Mouse (Mus musculus): ENCODE measurements around the gene Ptgds. TPM values are rescaled to one million over a fixed set of nuclear protein-coding genes. Genes with fewer than 3 reads are reported as not detected.

The Ptgds gene
- polyA plus RNA-seq, 1 experiment: not detected

GRCm38 (mm10) chr2:25432326-25433098 is 37.3 kb downstream of the Ptgds start:
- TF ChIP-seq GATA1 (IDR thresholded peaks at IDR 0.05; ENCODE audit: low read length): no peak

- no peak for TF ChIP-seq GATA1 (IDR thresholded peaks at IDR 0.05; ENCODE audit: low read length)
Observed at GRCm38 (mm10) chr2:25431308-25431855, 38.5 kb downstream of the Ptgds start.

GRCm38 (mm10) chr2:25430395-25431233 is 39.2 kb downstream of the Ptgds start:
- TF ChIP-seq GATA1 (IDR thresholded peaks at IDR 0.05; ENCODE audit: low read length): no peak

- no peak for TF ChIP-seq GATA1 (IDR thresholded peaks at IDR 0.05; ENCODE audit: low read length)
Observed at GRCm38 (mm10) chr2:25429435-25430180, 40.2 kb downstream of the Ptgds start.

- no peak for TF ChIP-seq GATA1 (IDR thresholded peaks at IDR 0.05; ENCODE audit: low read length)
Observed at GRCm38 (mm10) chr2:25428442-25429236, 41.2 kb downstream of the Ptgds start, which contains the start of gene Abca2. TSS of gene Abca2 (plus strand) at chr2:25428703.

GRCm38 (mm10) chr2:25427256-25427655 is 42.6 kb downstream of the Ptgds start:
- no peak for TF ChIP-seq GATA1 (IDR thresholded peaks at IDR 0.05; ENCODE audit: low read length)

GRCm38 (mm10) chr2:25426721-25427191 is 43.1 kb downstream of the Ptgds start:
- no peak for TF ChIP-seq GATA1 (IDR thresholded peaks at IDR 0.05; ENCODE audit: low read length)

- TF ChIP-seq GATA1 (IDR thresholded peaks at IDR 0.05; ENCODE audit: low read length): no peak
Observed at GRCm38 (mm10) chr2:25425481-25425880, 44.4 kb downstream of the Ptgds start.

GRCm38 (mm10) chr2:25423626-25424025 is 46.2 kb downstream of the Ptgds start:
- TF ChIP-seq GATA1 (IDR thresholded peaks at IDR 0.05; ENCODE audit: low read length): no peak

- TF ChIP-seq GATA1 (IDR thresholded peaks at IDR 0.05; ENCODE audit: low read length): no peak
Observed at GRCm38 (mm10) chr2:25422587-25423410, 47.0 kb downstream of the Ptgds start, which contains the start of gene Fut7. TSS of gene Fut7 (plus strand) at chr2:25423267.

GRCm38 (mm10) chr2:25421896-25422295 is 48.0 kb downstream of the Ptgds start:
- TF ChIP-seq GATA1 (IDR thresholded peaks at IDR 0.05; ENCODE audit: low read length): no peak

- no peak for TF ChIP-seq GATA1 (IDR thresholded peaks at IDR 0.05; ENCODE audit: low read length)
Observed at GRCm38 (mm10) chr2:25417426-25417825, 52.4 kb downstream of the Ptgds start.

Other genes starting within 250 kb of the Ptgds start
- 462 and 587 TPM in 2 replicates for gene Tubb4b, start 245.3 kb downstream of the Ptgds start, polyA plus RNA-seq (2012)
- gene Slc34a3, start 235.7 kb downstream of the Ptgds start, polyA plus RNA-seq (2012): not detected in 2 replicates
- gene Rnf224, start 233.3 kb downstream of the Ptgds start, polyA plus RNA-seq (2012): 0.04 and 0.10 TPM in 2 replicates
- 23.1 and 29.3 TPM in 2 replicates for gene Rnf208, start 227.8 kb downstream of the Ptgds start, polyA plus RNA-seq (2012)
- gene Cysrt1, start 227.6 kb downstream of the Ptgds start, polyA plus RNA-seq (2012): not detected in 2 replicates
- 0.97 and 2.3 TPM in 2 replicates for gene AL732309.1, start 223.2 kb downstream of the Ptgds start, polyA plus RNA-seq (2012)
- gene Tmem203, start 214.6 kb downstream of the Ptgds start, polyA plus RNA-seq (2012): 11.3 and 16.5 TPM in 2 replicates
- 56.1 and 69.7 TPM in 2 replicates for gene Tprn, start 207.4 kb downstream of the Ptgds start, polyA plus RNA-seq (2012)
- 196 and 198 TPM in 2 replicates for gene Ssna1, start 197.6 kb downstream of the Ptgds start, polyA plus RNA-seq (2012)
- 25.4 and 26.3 TPM in 2 replicates for gene Anapc2, start 197.6 kb downstream of the Ptgds start, polyA plus RNA-seq (2012)
- gene Tmem210, start 181.9 kb downstream of the Ptgds start, polyA plus RNA-seq (2012): not detected in 2 replicates
- not detected in 2 replicates for gene Lrrc26, start 180.1 kb downstream of the Ptgds start, polyA plus RNA-seq (2012)
- 0.09 and 0.18 TPM in 2 replicates for gene Grin1, start 150.9 kb downstream of the Ptgds start, polyA plus RNA-seq (2012)
- gene Man1b1, start 137.7 kb downstream of the Ptgds start, polyA plus RNA-seq (2012): 18.5 and 26.0 TPM in 2 replicates
- 5.0 and 7.6 TPM in 2 replicates for gene Dpp7, start 113.7 kb downstream of the Ptgds start, polyA plus RNA-seq (2012)
- gene Uap1l1, start 104.4 kb downstream of the Ptgds start, polyA plus RNA-seq (2012): 36.3 and 46.3 TPM in 2 replicates
- gene Sapcd2, start 97.7 kb downstream of the Ptgds start, polyA plus RNA-seq (2012): 139 and 187 TPM in 2 replicates
- gene Entpd2, start 74.2 kb downstream of the Ptgds start, polyA plus RNA-seq (2012): not detected in 2 replicates
- gene Npdc1, start 70.7 kb downstream of the Ptgds start, polyA plus RNA-seq (2012): not detected in 2 replicates
- gene Fut7, start 46.8 kb downstream of the Ptgds start, polyA plus RNA-seq (2012): not detected in 2 replicates
- 9.2 and 9.9 TPM in 2 replicates for gene Abca2, start 41.3 kb downstream of the Ptgds start, polyA plus RNA-seq (2012)
- gene Clic3, start 13.2 kb downstream of the Ptgds start, polyA plus RNA-seq (2012): not detected in 2 replicates
- gene Paxx, start 9.0 kb downstream of the Ptgds start, polyA plus RNA-seq (2012): 39.7 and 40.3 TPM in 2 replicates
- not detected in 2 replicates for gene Lcn12, start 23.9 kb upstream of the Ptgds start, polyA plus RNA-seq (2012)
- gene Fbxw5, start 30.7 kb upstream of the Ptgds start, polyA plus RNA-seq (2012): 25.8 and 49.8 TPM in 2 replicates
- gene C8g, start 31.7 kb upstream of the Ptgds start, polyA plus RNA-seq (2012): 0.08 and 0.18 TPM in 2 replicates
- gene Traf2, start 76.9 kb upstream of the Ptgds start, polyA plus RNA-seq (2012): 5.5 and 9.3 TPM in 2 replicates
- gene Edf1, start 87.8 kb upstream of the Ptgds start, polyA plus RNA-seq (2012): 682 and 940 TPM in 2 replicates
- 0.52 and 0.69 TPM in 2 replicates for gene Mamdc4, start 104.8 kb upstream of the Ptgds start, polyA plus RNA-seq (2012)
- 3.2 and 4.9 TPM in 2 replicates for gene Phpt1, start 105.2 kb upstream of the Ptgds start, polyA plus RNA-seq (2012)
- gene Ajm1, start 111.7 kb upstream of the Ptgds start, polyA plus RNA-seq (2012): 0.09 and 0.13 TPM in 2 replicates
- gene Rabl6, start 138.5 kb upstream of the Ptgds start, polyA plus RNA-seq (2012): 86.8 and 89.3 TPM in 2 replicates
- gene Ccdc183, start 147.6 kb upstream of the Ptgds start, polyA plus RNA-seq (2012): not detected in 2 replicates
- gene Tmem141, start 152.0 kb upstream of the Ptgds start, polyA plus RNA-seq (2012): not detected in 2 replicates
- not detected in 2 replicates for gene Fcna, start 158.0 kb upstream of the Ptgds start, polyA plus RNA-seq (2012)
- not detected in 2 replicates for gene Lcn8, start 183.1 kb upstream of the Ptgds start, polyA plus RNA-seq (2012)
- not detected in 2 replicates for gene Lcn5, start 187.9 kb upstream of the Ptgds start, polyA plus RNA-seq (2012)
- gene Lcn6, start 206.7 kb upstream of the Ptgds start, polyA plus RNA-seq (2012): not detected in 2 replicates
- not detected in 2 replicates for gene Lcn10, start 212.7 kb upstream of the Ptgds start, polyA plus RNA-seq (2012)
- gene Obp2a, start 230.0 kb upstream of the Ptgds start, polyA plus RNA-seq (2012): not detected in 2 replicates
- gene Bmyc, start 236.7 kb upstream of the Ptgds start, polyA plus RNA-seq (2012): not detected in 2 replicates